8 mouse cellular contexts compared by ENCODE assay signal in genomic region chr1:37719761-37720640, GRCm38 (mm10). TPM values are rescaled to one million over a fixed set of nuclear protein-coding genes. Genes with fewer than 3 reads are reported as not detected.
DNase-seq lines count a peak whose midpoint lies in the region; ATAC-seq and TF ChIP-seq lines count a peak whose summit lies in the region.

Gene 2010300C02Rik, minus strand, starts transcription at chr1:37720085.

- no peaks in the 10 kb centered on the region for H3K9me3 ChIP-seq in heart, embryonic 11.5 days (replicated peaks; ENCODE audit: control insufficient read depth, low read length)
- H3K9me3 ChIP-seq in kidney, postnatal 0 days (replicated peaks; ENCODE audit: low read length): no peaks in the 10 kb centered on the region
- H3K9me3 ChIP-seq in midbrain, embryonic 16.5 days (replicated peaks; ENCODE audit: control insufficient read depth, low read length, poor library complexity, severe bottlenecking): no peaks in the 10 kb centered on the region

- no peaks in the 10 kb centered on the region for H3K4me1 ChIP-seq in heart, embryonic 11.5 days (ENCODE audit: control insufficient read depth, insufficient read depth, low read length)
- no peaks in the 10 kb centered on the region; the same call in 1 of the 2 replicates for H3K4me1 ChIP-seq in kidney, postnatal 0 days (replicated peaks; ENCODE audit: insufficient read depth, low read length)
- no peaks in the 10 kb centered on the region for H3K4me1 ChIP-seq in liver, adult 2 months (ENCODE audit: control insufficient read depth, insufficient read depth, low read length)
- H3K4me1 ChIP-seq in midbrain, embryonic 16.5 days (ENCODE audit: control insufficient read depth, insufficient read depth, low read length): peaks cover 5% of the 10 kb centered on the region

- peak within 1 kb of the TSS; percentile 59 for H3K4me3 ChIP-seq in heart, embryonic 11.5 days (ENCODE audit: low read depth, low read length)
- H3K4me3 ChIP-seq in kidney, postnatal 0 days (replicated peaks; ENCODE audit: low read depth, low read length): peak within 1 kb of the TSS; percentile 57
- peak within 1 kb of the TSS; percentile 49; the same call in 1 of the 2 replicates for H3K4me3 ChIP-seq in liver, adult 2 months (ENCODE audit: insufficient read depth, low read depth, low read length)
- H3K4me3 ChIP-seq in midbrain, embryonic 16.5 days (ENCODE audit: low read depth, low read length): peak within 1 kb of the TSS; percentile 70

- no peaks in the 10 kb centered on the region for H3K79me2 ChIP-seq in liver, adult 2 months (ENCODE audit: control insufficient read depth, insufficient read depth, low read length)

- H3K27me3 ChIP-seq in heart, embryonic 11.5 days (ENCODE audit: control insufficient read depth, insufficient read depth, low read length): peaks cover 17% of the 10 kb centered on the region
- H3K27me3 ChIP-seq in kidney, postnatal 0 days (ENCODE audit: insufficient read depth, low read length): no peaks in the 10 kb centered on the region
- peaks cover 7% of the 10 kb centered on the region; the same call in 1 of the 2 replicates for H3K27me3 ChIP-seq in liver, adult 2 months (ENCODE audit: control insufficient read depth, insufficient read depth, low read length)
- peaks cover 5% of the 10 kb centered on the region for H3K27me3 ChIP-seq in midbrain, embryonic 16.5 days (ENCODE audit: control insufficient read depth, insufficient read depth, low read depth, low read length)

- peak; percentile 91 for DNase-seq in heart, adult 11 months
- no peak for DNase-seq in heart, adult 9 months (ENCODE audit: low spot score in 2 of 2)
- DNase-seq in embryo, embryonic 10.5 days (ENCODE audit: low spot score): peak; percentile 61
- DNase-seq in kidney, postnatal 0 days (ENCODE audit: low spot score): peak; percentile 71
- no peak for DNase-seq in liver, adult 2 months (ENCODE audit: extremely low read depth, low read depth, low spot score)
- peak; percentile 86 for DNase-seq in testis, postnatal 10 days (ENCODE audit: low spot score)

- WGBS in heart, embryonic 11.5 days (ENCODE audit: insufficient replicate concordance): 1% methylated on average over 65 of the region's 69 CpGs
- WGBS in kidney, postnatal 0 days: under 1% methylated on average over 63 of the region's 69 CpGs
- 2% methylated on average over 65 of the region's 69 CpGs for WGBS in liver, adult 2 months
- 1% methylated on average over 37 of the region's 69 CpGs for WGBS in midbrain, embryonic 16.5 days

- ATAC-seq in heart, embryonic 11.5 days (replicated peaks; ENCODE audit: insufficient number of reproducible peaks, low FRiP score, low TSS enrichment): peak; percentile 74
- ATAC-seq in kidney, postnatal 0 days (replicated peaks; ENCODE audit: low FRiP score, low read depth): peak; percentile 92
- ATAC-seq in midbrain, embryonic 16.5 days: peak; percentile 94

- no peak within 1 kb of the TSS for H3K27ac ChIP-seq in heart, embryonic 11.5 days (ENCODE audit: low read depth, low read length)
- H3K27ac ChIP-seq in kidney, postnatal 0 days: no peak within 1 kb of the TSS
- H3K27ac ChIP-seq in liver, adult 2 months (replicated peaks; ENCODE audit: insufficient read depth, low read depth, low read length): no peak within 1 kb of the TSS
- H3K27ac ChIP-seq in midbrain, embryonic 16.5 days (ENCODE audit: low read length): no peak within 1 kb of the TSS

- H3K9ac ChIP-seq in heart, embryonic 11.5 days (ENCODE audit: low read depth, low read length): peak within 1 kb of the TSS; percentile 68
- H3K9ac ChIP-seq in kidney, postnatal 0 days (ENCODE audit: low read depth, low read length): peak within 1 kb of the TSS; percentile 58
- H3K9ac ChIP-seq in liver, adult 2 months (ENCODE audit: low read depth, low read length): no peak within 1 kb of the TSS
- H3K9ac ChIP-seq in midbrain, embryonic 16.5 days (ENCODE audit: low read depth, low read length): peak within 1 kb of the TSS; percentile 70

- peak; percentile 54 for TF ChIP-seq CTCF in kidney, postnatal 0 days (IDR thresholded peaks at IDR 0.05; ENCODE audit: low read depth)
- no peak for TF ChIP-seq CTCF in liver, adult 2 months (IDR thresholded peaks at IDR 0.05; ENCODE audit: low read depth, low read length)

- no peak for TF ChIP-seq POLR2A in liver, adult 2 months (IDR thresholded peaks at IDR 0.05; ENCODE audit: extremely low read depth, insufficient read depth, low read length)

- peak within 1 kb of the TSS; percentile 98 for H3K4me2 ChIP-seq in heart, embryonic 11.5 days
- peak within 1 kb of the TSS; percentile 93 for H3K4me2 ChIP-seq in kidney, postnatal 0 days (ENCODE audit: low read length)
- peak within 1 kb of the TSS; percentile 93 for H3K4me2 ChIP-seq in midbrain, embryonic 16.5 days (ENCODE audit: low read length)

- H3K36me3 ChIP-seq in heart, embryonic 11.5 days (ENCODE audit: control insufficient read depth, insufficient read depth, low read length): no peaks in the 10 kb centered on the region
- H3K36me3 ChIP-seq in kidney, postnatal 0 days (ENCODE audit: insufficient read depth, low read length): no peaks in the 10 kb centered on the region
- no peaks in the 10 kb centered on the region for H3K36me3 ChIP-seq in liver, adult 2 months (ENCODE audit: control insufficient read depth, insufficient read depth, low read length)
- no peaks in the 10 kb centered on the region for H3K36me3 ChIP-seq in midbrain, embryonic 16.5 days (ENCODE audit: control insufficient read depth, insufficient read depth, low read length)

RNA-seq across cellular contexts. Expression of gene 2010300C02Rik, which starts in this region (rescaled TPM):
- 2.8 and 3.7 TPM in 2 replicates for polyA plus RNA-seq in heart, embryonic 11.5 days (2014; fragmentation: Nextera tagmentation; extraction: Ambion mirVana)
- polyA plus RNA-seq in kidney, postnatal 0 days (2015; fragmentation: Nextera tagmentation; extraction: Ambion mirVana): 2.1 and 2.4 TPM in 2 replicates
- total RNA-seq in liver, adult 2 months (2014; rRNA removed): 0.07 and 0.09 TPM in 2 replicates
- polyA plus RNA-seq in liver, adult 2 months (2012; rRNA removed): 0.04 and 0.06 TPM in 2 replicates
- polyA plus RNA-seq in midbrain, embryonic 16.5 days (2015; fragmentation: Nextera tagmentation; extraction: Ambion mirVana): 3.3 and 3.6 TPM in 2 replicates

Comparison
In these comparisons a context has a peak if more than half of its experiments do, and no peak if none do; other contexts are left out.
1. DNase-seq: peak in heart, adult 11 months (single experiment), embryo, embryonic 10.5 days (single experiment), kidney, postnatal 0 days (single experiment) and testis, postnatal 10 days (single experiment); none in heart, adult 9 months (0 of 2) and liver, adult 2 months (single experiment).
2. Peak in every context shown above with its lines, with median percentiles within 50 percentile points of each other: ATAC-seq, H3K4me2 ChIP-seq and H3K4me3 ChIP-seq.